Mouse (Mus musculus) hindbrain, embryonic 13.5 days (tissue): Measurements from ENCODE around the gene Srgap1. TPM values are rescaled to one million over a fixed set of nuclear protein-coding genes. Genes with fewer than 3 reads are reported as not detected.

Source experiments
- ATAC-seq: fragments of 200-750 bp; cut with Nextera tagmentation; 2 replicates; pipeline ENCODE4 v1.8.0; 2017; ENCODE audit warnings: moderate TSS enrichment; ENCODE audit not compliant: low FRiP score
- H3K27ac ChIP-seq: fragments of 300-500 bp; sonication (generic); 2 replicates; pipeline ENCODE4 v1.5.1; 2015; ENCODE audit warnings: inconsistent platforms, mild to moderate bottlenecking, moderate library complexity
- H3K27me3 ChIP-seq: fragments of 300-500 bp; sonication (generic); 2 replicates; pipeline ENCODE4 v1.6.1; 2015; ENCODE audit warnings: mild to moderate bottlenecking, inconsistent platforms
- H3K36me3 ChIP-seq: fragments of 300-500 bp; sonication (generic); 2 replicates; pipeline ENCODE4 v1.6.1; 2015; ENCODE audit warnings: mild to moderate bottlenecking, inconsistent platforms
- H3K4me1 ChIP-seq: fragments of 300-500 bp; sonication (generic); replicated peaks from 2 replicates; pipeline ENCODE4 v1.6.1; 2015; ENCODE audit warnings: inconsistent platforms
- H3K4me2 ChIP-seq: fragments of 300-500 bp; sonication (generic); 2 replicates; pipeline ENCODE4 v1.6.1; 2015; ENCODE audit warnings: inconsistent platforms, mild to moderate bottlenecking, moderate library complexity
- H3K4me3 ChIP-seq: fragments of 300-500 bp; sonication (generic); 2 replicates; pipeline ENCODE4 v1.5.1; 2015; ENCODE audit warnings: mild to moderate bottlenecking, inconsistent platforms
- H3K9ac ChIP-seq: fragments of 300-500 bp; sonication (generic); 2 replicates; pipeline ENCODE4 v1.6.1; 2015; ENCODE audit warnings: mild to moderate bottlenecking, inconsistent platforms
- H3K9me3 ChIP-seq: fragments of 300-500 bp; sonication (generic); 2 replicates; pipeline ENCODE4 v1.6.1; 2016; ENCODE audit warnings: inconsistent platforms
- WGBS: fragments of 180-500 bp; shearing (Covaris S2); methylation state at CpG from one replicate; pipeline ENCODE4 v1.1.7; 2015; 5-methylcytosine and 5-hydroxymethylcytosine counted together
- polyA plus RNA-seq: library from polyadenylated mRNA; unstranded; fragments of >200 nt; fragmentation: Nextera tagmentation; extraction: Ambion mirVana; gene quantifications from 2 replicates; pipeline ENCODE4 v1.2.1, GENCODE M21; 2015

Srgap1 gene
- polyA plus RNA-seq, 1 experiment from 2014 or later, result 42.0 TPM

DNA sequence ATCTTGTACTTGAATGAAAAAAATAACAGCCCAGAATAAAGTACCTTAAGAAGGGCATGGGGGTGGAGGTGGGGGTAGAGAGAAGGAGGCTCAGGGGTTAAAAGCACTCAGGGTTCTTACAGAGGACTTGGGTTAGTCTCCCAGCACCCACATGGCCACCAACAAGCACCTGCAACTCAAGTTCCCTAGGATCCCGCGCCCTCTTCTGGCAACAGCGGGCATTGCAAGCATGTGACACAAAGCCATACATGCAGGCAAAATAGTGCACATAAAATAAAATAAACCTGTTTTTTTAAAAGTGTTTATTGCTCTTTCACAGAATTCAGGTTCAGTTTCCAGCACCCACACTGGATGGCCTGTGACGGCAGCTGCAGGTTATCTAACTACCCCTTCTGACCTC, 6.7 kb downstream of the Srgap1 start:
- WGBS, result 43% methylated on average over 4 of the region's 4 CpGs

GRCm38 (mm10) chr10:122039566-122039965, 7.5 kb downstream of the Srgap1 start:
- WGBS, result 96% methylated on average over 4 of the region's 4 CpGs
- Histone ChIP-seq H3K9ac (no peak overlapping the region), H3K4me3 (no peak overlapping the region), H3K4me1 (peaks cover 23% of the 10 kb centered on the region), H3K4me2 (no peak overlapping the region), H3K27ac (no peak overlapping the region), H3K36me3 (peaks cover 20% of the 10 kb centered on the region), H3K27me3 (no peaks in the 10 kb centered on the region), H3K9me3 (no peaks in the 10 kb centered on the region)
- ATAC-seq, result no peak

More for the DNA sequence above, 6.7 kb downstream of the Srgap1 start:
- Histone ChIP-seq H3K27ac (no peak overlapping the region), H3K4me3 (no peak overlapping the region), H3K4me2 (no peak overlapping the region), H3K27me3 (no peaks in the 10 kb centered on the region), H3K9ac (no peak overlapping the region), H3K4me1 (peaks cover 30% of the 10 kb centered on the region), H3K9me3 (no peaks in the 10 kb centered on the region), H3K36me3 (peaks cover 20% of the 10 kb centered on the region)
- no peak for ATAC-seq

GRCm38 (mm10) chr10:122038554-122038953, 8.6 kb downstream of the Srgap1 start:
- H3K4me1 ChIP-seq, result peaks cover 15% of the 10 kb centered on the region
- H3K4me3 ChIP-seq, result no peak overlapping the region
- no peak overlapping the region for H3K9ac ChIP-seq
- no peak overlapping the region for H3K4me2 ChIP-seq
- 61% methylated on average over 3 of the region's 3 CpGs for WGBS
- H3K36me3 ChIP-seq, result peaks cover 20% of the 10 kb centered on the region
- no peak overlapping the region for H3K27ac ChIP-seq
- no peaks in the 10 kb centered on the region for H3K9me3 ChIP-seq
- H3K27me3 ChIP-seq, result no peaks in the 10 kb centered on the region
- ATAC-seq, result peak; percentile 57; the same call in 1 of the 2 replicates

- H3K36me3 ChIP-seq, result peaks cover 12% of the 10 kb centered on the region
- H3K9me3 ChIP-seq, result no peaks in the 10 kb centered on the region
- H3K27ac ChIP-seq, result no peak overlapping the region
- H3K4me2 ChIP-seq, result no peak overlapping the region
- ATAC-seq, result no peak
- H3K4me1 ChIP-seq, result peaks cover 6% of the 10 kb centered on the region; the same call in 1 of the 2 replicates
- no peaks in the 10 kb centered on the region for H3K27me3 ChIP-seq
- no peak overlapping the region for H3K9ac ChIP-seq
- WGBS, result 83% methylated on average over 5 of the region's 5 CpGs
- no peak overlapping the region for H3K4me3 ChIP-seq
Measured at GRCm38 (mm10) chr10:122033271-122033670, 13.8 kb downstream of the Srgap1 start.

- H3K4me3 ChIP-seq, result no peak overlapping the region
- H3K4me1 ChIP-seq, result peaks cover 6% of the 10 kb centered on the region; the same call in 1 of the 2 replicates
- H3K27me3 ChIP-seq, result no peaks in the 10 kb centered on the region
- WGBS, result 80% methylated on average over 5 of the region's 5 CpGs
- no peak overlapping the region for H3K9ac ChIP-seq
- no peak overlapping the region for H3K4me2 ChIP-seq
- peaks cover 8% of the 10 kb centered on the region for H3K36me3 ChIP-seq
- no peak for ATAC-seq
- H3K9me3 ChIP-seq, result no peaks in the 10 kb centered on the region
- H3K27ac ChIP-seq, result no peak overlapping the region
Measured at GRCm38 (mm10) chr10:122030420-122030819, 16.7 kb downstream of the Srgap1 start.

- no peaks in the 10 kb centered on the region for H3K27me3 ChIP-seq
- no peak overlapping the region for H3K4me2 ChIP-seq
- H3K9ac ChIP-seq, result no peak overlapping the region
- H3K27ac ChIP-seq, result no peak overlapping the region
- H3K4me1 ChIP-seq, result peaks cover 6% of the 10 kb centered on the region; the same call in 1 of the 2 replicates
- 83% methylated on average over 7 of the region's 7 CpGs for WGBS
- peaks cover 13% of the 10 kb centered on the region for H3K36me3 ChIP-seq
- H3K4me3 ChIP-seq, result no peak overlapping the region
- ATAC-seq, result no peak
- H3K9me3 ChIP-seq, result no peaks in the 10 kb centered on the region
Measured at GRCm38 (mm10) chr10:122029738-122030137, 17.4 kb downstream of the Srgap1 start.

DNA sequence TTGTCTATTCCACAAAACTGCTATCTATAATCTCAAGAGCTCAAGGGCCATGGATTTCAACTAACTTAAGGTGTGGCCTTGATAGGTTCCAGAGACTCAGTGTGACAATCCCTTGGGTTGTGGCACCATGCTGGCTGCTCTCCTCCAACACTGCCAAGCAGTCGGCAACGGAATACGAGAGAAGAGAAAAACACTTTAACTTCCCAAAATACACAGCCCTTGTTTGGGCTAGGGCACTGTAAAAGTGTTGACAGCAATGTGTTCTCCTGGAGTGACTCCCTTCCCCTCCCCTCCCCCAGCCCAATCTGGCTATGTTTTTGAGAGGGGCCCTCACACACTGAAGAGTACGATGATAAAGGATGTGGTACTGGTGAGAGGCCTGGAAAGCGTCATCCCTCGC, 21.9 kb downstream of the Srgap1 start:
- Histone ChIP-seq H3K27me3 (no peaks in the 10 kb centered on the region), H3K4me1 (0 out of 2 replicates have a peak, but pooled peaks cover 2% of the 10 kb centered on the region), H3K9ac (no peak overlapping the region), H3K4me2 (no peak overlapping the region), H3K27ac (no peak overlapping the region), H3K9me3 (peaks cover 8% of the 10 kb centered on the region; the same call in 1 of the 2 replicates), H3K4me3 (no peak overlapping the region), H3K36me3 (peaks cover 25% of the 10 kb centered on the region)
- WGBS, result 95% methylated on average over 6 of the region's 6 CpGs
- ATAC-seq, result no peak

DNA sequence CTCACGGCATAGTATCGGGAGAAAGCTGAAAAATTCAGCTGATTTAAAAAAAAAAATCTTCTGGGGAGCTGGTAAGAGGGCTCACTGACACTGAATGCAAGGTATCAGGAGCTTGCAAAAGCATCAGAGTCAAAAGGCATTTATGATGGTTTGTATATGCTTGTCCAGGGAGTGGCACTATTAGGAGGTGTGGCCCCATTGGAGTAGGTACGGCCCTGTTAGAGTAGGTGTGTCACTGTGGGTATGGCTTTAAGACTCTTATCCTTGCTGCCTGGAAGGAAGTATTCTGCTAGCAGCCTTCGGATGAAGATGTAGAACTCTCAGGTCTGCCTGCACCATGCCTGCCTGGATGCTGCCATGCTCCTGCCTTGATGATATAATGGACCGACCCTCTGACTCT, 26.2 kb downstream of the Srgap1 start:
- H3K4me1 ChIP-seq, result peaks cover 33% of the 10 kb centered on the region
- H3K27me3 ChIP-seq, result no peaks in the 10 kb centered on the region
- no peak for ATAC-seq
- 98% methylated on average over 5 of the region's 5 CpGs for WGBS
- no peak overlapping the region for H3K27ac ChIP-seq
- peaks cover 21% of the 10 kb centered on the region for H3K36me3 ChIP-seq
- no peak overlapping the region for H3K4me3 ChIP-seq
- no peak overlapping the region for H3K4me2 ChIP-seq
- H3K9ac ChIP-seq, result no peak overlapping the region
- H3K9me3 ChIP-seq, result peaks cover 8% of the 10 kb centered on the region; the same call in 1 of the 2 replicates

GRCm38 (mm10) chr10:122020255-122020654, 26.9 kb downstream of the Srgap1 start:
- Histone ChIP-seq H3K9me3 (peaks cover 8% of the 10 kb centered on the region; the same call in 1 of the 2 replicates), H3K27ac (no peak overlapping the region), H3K4me1 (peaks cover 33% of the 10 kb centered on the region), H3K4me2 (no peak overlapping the region), H3K36me3 (peaks cover 15% of the 10 kb centered on the region), H3K4me3 (no peak overlapping the region), H3K27me3 (no peaks in the 10 kb centered on the region), H3K9ac (no peak overlapping the region)
- WGBS, result 87% methylated on average over 5 of the region's 5 CpGs
- no peak for ATAC-seq

- Histone ChIP-seq H3K4me1 (peaks cover 33% of the 10 kb centered on the region), H3K4me3 (no peak overlapping the region), H3K4me2 (no peak overlapping the region), H3K9me3 (0 out of 2 replicates have a peak, but pooled peaks cover under 1% of the 10 kb centered on the region), H3K27me3 (no peaks in the 10 kb centered on the region), H3K36me3 (0 out of 2 replicates have a peak, but pooled peaks cover 2% of the 10 kb centered on the region), H3K27ac (peak overlapping the region; percentile 75), H3K9ac (0 out of 2 replicates have a peak overlapping the region, but pooled peaks have one; percentile 47)
- WGBS, result 46% methylated on average over 10 of the region's 10 CpGs
- ATAC-seq, result peak; percentile 68
Measured at GRCm38 (mm10) chr10:122018594-122019048, 28.5 kb downstream of the Srgap1 start.

- H3K36me3 ChIP-seq, result no peaks in the 10 kb centered on the region
- H3K4me1 ChIP-seq, result peaks cover 33% of the 10 kb centered on the region
- no peak for ATAC-seq
- H3K4me2 ChIP-seq, result no peak overlapping the region
- no peaks in the 10 kb centered on the region for H3K9me3 ChIP-seq
- no peak overlapping the region for H3K4me3 ChIP-seq
- whole genome bisulfite sequencing, result 85% methylated on average over 8 of the region's 8 CpGs
- no peaks in the 10 kb centered on the region for H3K27me3 ChIP-seq
- H3K27ac ChIP-seq, result no peak overlapping the region
- H3K9ac ChIP-seq, result no peak overlapping the region
Measured at GRCm38 (mm10) chr10:122017743-122018142, 29.4 kb downstream of the Srgap1 start.

- H3K4me3 ChIP-seq, result no peak overlapping the region
- ATAC-seq, result no peak
- H3K4me2 ChIP-seq, result no peak overlapping the region
- H3K27ac ChIP-seq, result no peak overlapping the region
- H3K4me1 ChIP-seq, result peaks cover 33% of the 10 kb centered on the region
- H3K9me3 ChIP-seq, result no peaks in the 10 kb centered on the region
- H3K9ac ChIP-seq, result no peak overlapping the region
- no peaks in the 10 kb centered on the region for H3K27me3 ChIP-seq
- WGBS, result 63% methylated on average over 5 of the region's 5 CpGs
- H3K36me3 ChIP-seq, result no peaks in the 10 kb centered on the region
Measured at GRCm38 (mm10) chr10:122017063-122017462, 30.1 kb downstream of the Srgap1 start.

DNA sequence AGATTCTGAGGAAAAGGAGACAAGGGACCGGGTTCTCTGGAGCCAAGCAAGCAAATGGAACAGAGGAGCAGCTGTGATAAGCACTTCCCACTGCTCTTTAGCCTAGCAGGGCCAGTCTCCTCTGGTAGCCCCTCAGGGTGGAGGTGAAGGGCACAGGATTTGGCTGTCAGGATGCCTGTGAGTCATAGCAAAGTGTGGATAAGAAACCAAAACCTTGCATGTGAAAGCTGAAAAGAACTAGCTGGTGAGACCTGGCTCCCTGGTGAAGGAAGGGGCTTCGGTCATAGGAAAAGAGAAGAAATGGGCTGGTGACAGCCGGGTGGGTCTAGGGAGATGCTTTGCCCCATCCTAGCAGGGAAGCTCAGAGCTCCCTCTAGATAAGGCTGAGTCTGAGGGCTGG, 30.5 kb downstream of the Srgap1 start:
- H3K9me3 ChIP-seq, result no peaks in the 10 kb centered on the region
- H3K4me3 ChIP-seq, result no peak overlapping the region
- H3K9ac ChIP-seq, result no peak overlapping the region
- no peaks in the 10 kb centered on the region for H3K36me3 ChIP-seq
- H3K27me3 ChIP-seq, result no peaks in the 10 kb centered on the region
- ATAC-seq, result no peak
- no peak overlapping the region for H3K4me2 ChIP-seq
- H3K4me1 ChIP-seq, result peaks cover 33% of the 10 kb centered on the region
- 93% methylated on average over 3 of the region's 3 CpGs for WGBS
- H3K27ac ChIP-seq, result no peak overlapping the region
